In the genomic region with DNA sequence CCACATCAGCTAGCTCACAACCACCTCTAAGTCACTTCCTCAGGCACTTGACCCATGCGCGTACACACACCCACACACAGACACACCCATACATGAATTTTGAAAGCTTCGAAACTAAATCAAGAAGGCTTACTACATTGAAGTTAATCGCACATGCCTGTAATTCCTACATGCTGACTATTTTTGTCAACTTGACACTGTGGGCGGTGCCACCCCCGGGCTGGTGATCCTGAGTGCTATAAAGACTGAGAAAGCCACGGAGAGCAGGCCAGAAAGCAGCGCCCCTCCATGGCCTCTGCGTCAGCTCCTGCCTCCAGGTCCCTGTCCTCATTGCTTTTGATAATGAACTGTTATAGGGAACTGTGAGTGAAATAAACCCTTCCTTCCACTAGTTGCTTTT, we compare ENCODE assay signal across 7 mouse cellular contexts. TPM values are rescaled to one million over a fixed set of nuclear protein-coding genes. Genes with fewer than 3 reads are reported as not detected.
DNase-seq lines count a peak whose midpoint lies in the region; ATAC-seq and TF ChIP-seq lines count a peak whose summit lies in the region.

No protein-coding gene starts in this region.

- peaks cover 43% of the 10 kb centered on the region for H3K79me2 ChIP-seq in MEL (ENCODE audit: control insufficient read depth, insufficient read depth, low read length, poor library complexity)

- H3K4me1 ChIP-seq in MEL (ENCODE audit: control insufficient read depth in 1 of 2, insufficient read depth in 2 of 2, low read length in 2 of 2): peaks cover 0 to 4% of the 10 kb centered on the region in 2 experiments; a peak in 2 of 4 replicates
- H3K4me1 ChIP-seq in embryonic facial prominence, embryonic 10.5 days: peaks cover 24% of the 10 kb centered on the region
- H3K4me1 ChIP-seq in heart, postnatal 0 days (ENCODE audit: control insufficient read depth, insufficient read depth): peaks cover 30% of the 10 kb centered on the region
- H3K4me1 ChIP-seq in stomach, embryonic 15.5 days: peaks cover 19% of the 10 kb centered on the region; the same call in 1 of the 2 replicates

- H3K27me3 ChIP-seq in MEL (ENCODE audit: control insufficient read depth in 1 of 2, insufficient read depth in 2 of 2, low read length in 2 of 2): no peaks in the 10 kb centered on the region
- peaks cover 13% of the 10 kb centered on the region for H3K27me3 ChIP-seq in embryonic facial prominence, embryonic 10.5 days (replicated peaks; ENCODE audit: low read depth, poor library complexity, severe bottlenecking)
- H3K27me3 ChIP-seq in heart, postnatal 0 days (ENCODE audit: control insufficient read depth, insufficient read depth, low read length): no peaks in the 10 kb centered on the region
- H3K27me3 ChIP-seq in stomach, embryonic 15.5 days (replicated peaks): no peaks in the 10 kb centered on the region

- peak overlapping the region; percentile 49 to 82 for H3K4me3 ChIP-seq in MEL (ENCODE audit: control insufficient read depth in 1 of 2, insufficient read depth in 1 of 2, low read depth in 2 of 2, low read length in 2 of 2)
- peak overlapping the region; percentile 81 for H3K4me3 ChIP-seq in embryonic facial prominence, embryonic 10.5 days
- peak overlapping the region; percentile 60 for H3K4me3 ChIP-seq in heart, postnatal 0 days (ENCODE audit: low read depth, low read length)
- peak overlapping the region; percentile 62 for H3K4me3 ChIP-seq in stomach, embryonic 15.5 days (replicated peaks)

- TF ChIP-seq EP300 in MEL (IDR thresholded peaks at IDR 0.05; ENCODE audit: low read depth in 1 of 2, low read length in 2 of 2): no peak
- no peak for TF ChIP-seq EP300 in heart, postnatal 0 days (IDR thresholded peaks at IDR 0.05; ENCODE audit: low read depth)

- no peaks in the 10 kb centered on the region for H3K9me3 ChIP-seq in MEL (replicated peaks; ENCODE audit: insufficient read depth, low read length)
- H3K9me3 ChIP-seq in embryonic facial prominence, embryonic 10.5 days: no peaks in the 10 kb centered on the region
- H3K9me3 ChIP-seq in heart, postnatal 0 days (replicated peaks; ENCODE audit: control insufficient read depth, low read length): no peaks in the 10 kb centered on the region
- H3K9me3 ChIP-seq in stomach, embryonic 15.5 days: no peaks in the 10 kb centered on the region

- peak overlapping the region; percentile 89 for H3K4me2 ChIP-seq in heart, postnatal 0 days (ENCODE audit: low read depth, low read length)
- peak overlapping the region; percentile 90 for H3K4me2 ChIP-seq in stomach, embryonic 15.5 days

- H3K27ac ChIP-seq in MEL (ENCODE audit: control insufficient read depth, low read depth, low read length): peak overlapping the region; percentile 96
- H3K27ac ChIP-seq in embryonic facial prominence, embryonic 10.5 days (replicated peaks): 0 out of 2 replicates have a peak overlapping the region, but pooled peaks have one; percentile 86
- peak overlapping the region; percentile 75 for H3K27ac ChIP-seq in heart, postnatal 0 days (ENCODE audit: low read depth)
- H3K27ac ChIP-seq in stomach, embryonic 15.5 days: no peak overlapping the region

- H3K9ac ChIP-seq in MEL (ENCODE audit: control insufficient read depth, low read depth, low read length, poor library complexity, severe bottlenecking): peak overlapping the region; percentile 89
- H3K9ac ChIP-seq in heart, postnatal 0 days (replicated peaks; ENCODE audit: low read depth, low read length): no peak overlapping the region
- H3K9ac ChIP-seq in stomach, embryonic 15.5 days: no peak overlapping the region; the same call in 1 of the 2 replicates

- peak; percentile 45 for ATAC-seq in heart, postnatal 0 days (ENCODE audit: insufficient read depth, low read depth)
- peak; percentile 47 for ATAC-seq in megakaryocyte, adult 5-6 weeks (ENCODE audit: poor library complexity, severe bottlenecking)
- no peak for ATAC-seq in stomach, embryonic 15.5 days (ENCODE audit: insufficient read depth, low FRiP score, low read depth)

- DNase-seq in CD4-positive, CD25-positive, alpha-beta regulatory T cell, adult 2 months (ENCODE audit: low read depth, low spot score): peak; percentile 46
- peak; percentile 77 for DNase-seq in MEL (ENCODE audit: low read depth, low spot score)
- peak; percentile 29 for DNase-seq in embryonic facial prominence, embryonic 10.5 days (ENCODE audit: low spot score)
- peak; percentile 72 for DNase-seq in heart, postnatal 0 days (ENCODE audit: low spot score)
- DNase-seq in layer of hippocampus, adult 9-11 months: peak; percentile 18

- TF ChIP-seq CTCF in MEL (IDR thresholded peaks at IDR 0.05 in 2 of 3, conservative IDR thresholded peaks at IDR 0.05 in 1 of 3; ENCODE audit: control insufficient read depth in 1 of 3, insufficient read depth in 1 of 3, low read depth in 2 of 3, low read length in 3 of 3, poor library complexity in 1 of 3, severe bottlenecking in 1 of 3): peak in 2 of 3 experiments; percentile 10 to 26; a peak in 1 of 6 replicates
- no peak for TF ChIP-seq CTCF in heart, postnatal 0 days (IDR thresholded peaks at IDR 0.05; ENCODE audit: low read depth)

- TF ChIP-seq POLR2A in MEL (IDR thresholded peaks at IDR 0.05; ENCODE audit: control insufficient read depth in 1 of 2, insufficient read depth in 1 of 2, low read depth in 1 of 2, low read length in 2 of 2, poor library complexity in 1 of 2): peak in 1 of 2 experiments; percentile 21; a peak in 1 of 4 replicates

- no peak for TF ChIP-seq RAD21 in MEL (IDR thresholded peaks at IDR 0.05; ENCODE audit: low read depth, low read length)

- H3K36me3 ChIP-seq in MEL (ENCODE audit: control insufficient read depth in 1 of 2, insufficient read depth in 2 of 2, low read length in 2 of 2): peaks cover 18 to 21% of the 10 kb centered on the region in 2 experiments
- peaks cover 24% of the 10 kb centered on the region for H3K36me3 ChIP-seq in embryonic facial prominence, embryonic 10.5 days (replicated peaks)
- H3K36me3 ChIP-seq in heart, postnatal 0 days (replicated peaks; ENCODE audit: control insufficient read depth, insufficient read depth, low read length): peaks cover 8% of the 10 kb centered on the region; the same call in 1 of the 2 replicates
- 0 out of 2 replicates have a peak, but pooled peaks cover 4% of the 10 kb centered on the region for H3K36me3 ChIP-seq in stomach, embryonic 15.5 days

- 42% methylated on average over 9 of the region's 9 CpGs for WGBS in embryonic facial prominence, embryonic 10.5 days
- WGBS in heart, postnatal 0 days: 13% methylated on average over 9 of the region's 9 CpGs
- WGBS in stomach, embryonic 15.5 days: 25% methylated on average over 9 of the region's 9 CpGs

TF ChIP-seq in MEL, 35 proteins besides CTCF, POLR2A, EP300 and RAD21:
- TF ChIP-seq HCFC1 (IDR thresholded peaks at IDR 0.05; ENCODE audit: low read depth, low read length): no peak
- TF ChIP-seq SIN3A (IDR thresholded peaks at IDR 0.05; ENCODE audit: low read length): peak; percentile 80; the same call in 1 of the 2 replicates
- TF ChIP-seq JUND (IDR thresholded peaks at IDR 0.05; ENCODE audit: low read depth, low read length): no peak
- TF ChIP-seq ZMIZ1 (IDR thresholded peaks at IDR 0.05; ENCODE audit: low read depth, low read length): peak; percentile 65
- peak; percentile 66 for TF ChIP-seq MAX (IDR thresholded peaks at IDR 0.05; ENCODE audit: low read length)
- peak; percentile 87 for TF ChIP-seq MXI1 (IDR thresholded peaks at IDR 0.05; ENCODE audit: low read depth, low read length)
- peak; percentile 44; the same call in 1 of the 2 replicates for TF ChIP-seq TBP (IDR thresholded peaks at IDR 0.05; ENCODE audit: low read depth, low read length)
- no peak for TF ChIP-seq MEF2A (IDR thresholded peaks at IDR 0.05; ENCODE audit: extremely low read depth, insufficient replicate concordance, low read depth, low read length, poor library complexity, severe bottlenecking)
- peak; percentile 30; the same call in 1 of the 2 replicates for TF ChIP-seq ETS1 (IDR thresholded peaks at IDR 0.05; ENCODE audit: low read depth, low read length)

RNA-seq across cellular contexts. Expression of gene Psat1, which starts 23.7 kb away (rescaled TPM):
- total RNA-seq in MEL (2012; rRNA removed): 201 and 352 TPM in 2 replicates
- polyA plus RNA-seq in MEL (2012; ENCODE audit: insufficient read depth in 1 of 2, insufficient read length in 2 of 2, low read depth in 1 of 2, low replicate concordance in 2 of 2, missing spikeins in 1 of 2): 100 to 1,000 TPM; 484 to 552 TPM
- polyA plus RNA-seq in embryonic facial prominence, embryonic 10.5 days (2016; fragmentation: Nextera tagmentation; extraction: Ambion mirVana): 116 and 135 TPM in 2 replicates
- 30.6 and 55.3 TPM in 2 replicates for total RNA-seq in heart, postnatal 0 days (2014; rRNA removed; ENCODE audit: low replicate concordance)
- 20.3 and 20.4 TPM in 2 replicates for polyA plus RNA-seq in heart, postnatal 0 days (2015; fragmentation: Nextera tagmentation; extraction: Ambion mirVana)
- 82.6 and 86.8 TPM in 2 replicates for total RNA-seq in megakaryocyte, adult 5-6 weeks (2015)
- total RNA-seq in megakaryocyte, adult 5-6 weeks (2017): 56.3 and 58.2 TPM in 2 replicates
- polyA plus RNA-seq in stomach, embryonic 15.5 days (2015; fragmentation: Nextera tagmentation; extraction: Ambion mirVana): 90.5 and 95.5 TPM in 2 replicates

Comparison
In these comparisons a context has a peak if more than half of its experiments do, and no peak if none do; other contexts are left out.
1. DNase-seq: peak in every context shown above with its lines; median percentile 77 in MEL; 72 in heart, postnatal 0 days; 46 in CD4-positive, CD25-positive, alpha-beta regulatory T cell, adult 2 months; 29 in embryonic facial prominence, embryonic 10.5 days; 18 in layer of hippocampus, adult 9-11 months.